Mouse (Mus musculus) cerebellum, adult (tissue): ENCODE measurements around the gene Med26.
A peak's percentile ranks its signal among the peaks of the same experiment; 100 is the strongest.

ENCODE experiments used
- ATAC-seq: cut with Nextera tagmentation; 2 replicates; pipeline ENCODE4 v1.9.2; 2017; ENCODE audit warnings: mild to moderate bottlenecking, moderate library complexity, mixed read lengths; ENCODE audit not compliant: insufficient number of reproducible peaks, low FRiP score, low TSS enrichment

Gene Med26

GRCm38 (mm10) chr8:72548644-72549313 lies 709 bp upstream of the Med26 start:
- peak; percentile 59; the same call in 1 of the 2 replicates for ATAC-seq

GRCm38 (mm10) chr8:72547122-72547801 lies 808 bp downstream of the Med26 start:
- ATAC-seq: no peak; the same call in 1 of the 2 replicates

GRCm38 (mm10) chr8:72539234-72539633 lies 8.8 kb downstream of the Med26 start:
- ATAC-seq: no peak

- ATAC-seq: no peak
Measured at GRCm38 (mm10) chr8:72534888-72535287, 13.2 kb downstream of the Med26 start.

- no peak for ATAC-seq
Measured at GRCm38 (mm10) chr8:72532103-72532502, 16.0 kb downstream of the Med26 start.

- no peak for ATAC-seq
Measured at GRCm38 (mm10) chr8:72521888-72522287, 26.2 kb downstream of the Med26 start.

GRCm38 (mm10) chr8:72517421-72517988 lies 30.6 kb downstream of the Med26 start:
- ATAC-seq: no peak

- no peak for ATAC-seq
Measured at GRCm38 (mm10) chr8:72513158-72513557, 34.9 kb downstream of the Med26 start.

- no peak for ATAC-seq
Measured at GRCm38 (mm10) chr8:72512648-72513047, 35.4 kb downstream of the Med26 start.

GRCm38 (mm10) chr8:72507505-72507904 lies 40.6 kb downstream of the Med26 start:
- no peak for ATAC-seq

- ATAC-seq: no peak
Measured at GRCm38 (mm10) chr8:72504637-72505314, 43.3 kb downstream of the Med26 start.

GRCm38 (mm10) chr8:72504137-72504536 lies 43.9 kb downstream of the Med26 start:
- ATAC-seq: peak; percentile 84

- peak; percentile 74 for ATAC-seq
Measured at GRCm38 (mm10) chr8:72500521-72500931, 47.5 kb downstream of the Med26 start.

GRCm38 (mm10) chr8:72499521-72500284 lies 48.4 kb downstream of the Med26 start:
- ATAC-seq: no peak

- ATAC-seq: no peak
Measured at GRCm38 (mm10) chr8:72498527-72498926, 49.5 kb downstream of the Med26 start.

GRCm38 (mm10) chr8:72497911-72498310 lies 50.2 kb downstream of the Med26 start:
- ATAC-seq: no peak

- no peak for ATAC-seq
Measured at GRCm38 (mm10) chr8:72496217-72496616, 51.9 kb downstream of the Med26 start.

GRCm38 (mm10) chr8:72495411-72496111 lies 52.5 kb downstream of the Med26 start:
- no peak for ATAC-seq

- no peak for ATAC-seq
Measured at GRCm38 (mm10) chr8:72493381-72493780, 54.7 kb downstream of the Med26 start.

- ATAC-seq: peak; percentile 89
Measured at GRCm38 (mm10) chr8:72492622-72493081, 55.4 kb downstream of the Med26 start.
